Mouse (Mus musculus): Measurements from ENCODE around the gene Cpn1.

- TF ChIP-seq CTCF (IDR thresholded peaks at IDR 0.05; ENCODE audit: extremely low read depth, insufficient read depth, insufficient read length, insufficient replicate concordance) (no peak), POLR2A (IDR thresholded peaks at IDR 0.05; ENCODE audit: low read depth, low read length) (no peak)
These were observed 12.6 kb upstream of the Cpn1 start for GRCm38 (mm10) chr19:43998802-43999527.
